Mouse (Mus musculus) forebrain, postnatal 0 days (tissue): Measurements from ENCODE around the gene Kctd10. TPM values are rescaled to one million over a fixed set of nuclear protein-coding genes. Genes with fewer than 3 reads are reported as not detected.
A peak's percentile ranks its signal among the peaks of the same experiment; 100 is the strongest.

Source experiments
- ATAC-seq: fragments of 200-750 bp; cut with Nextera tagmentation; 2 replicates; pipeline ENCODE4 v1.8.0; 2017; ENCODE audit warnings: mild to moderate bottlenecking, moderate library complexity
- DNase-seq: peaks from one replicate; pipeline ENCODE4 v3.0.0-alpha.2; 2015
- H3K27ac ChIP-seq: fragments of 300-500 bp; sonication (generic); 2 replicates; pipeline ENCODE4 v1.5.1; 2014; ENCODE audit warnings: low read depth, mild to moderate bottlenecking, antibody characterized with exemption, low read length, moderate library complexity, mixed read lengths
- H3K27me3 ChIP-seq: fragments of 300-500 bp; sonication (generic); 2 replicates; pipeline ENCODE4 v1.6.1; 2014; ENCODE audit warnings: mild to moderate bottlenecking, low read length, mixed read lengths; ENCODE audit not compliant: insufficient read depth
- H3K36me3 ChIP-seq: fragments of 300-500 bp; sonication (generic); 2 replicates; pipeline ENCODE4 v1.6.1; 2014; ENCODE audit warnings: mild to moderate bottlenecking, moderate library complexity; ENCODE audit not compliant: insufficient read depth
- H3K4me1 ChIP-seq: fragments of 300-500 bp; sonication (generic); 2 replicates; pipeline ENCODE4 v1.6.1; 2014; ENCODE audit warnings: antibody characterized with exemption; ENCODE audit not compliant: insufficient read depth
- H3K4me2 ChIP-seq: fragments of 300-500 bp; sonication (generic); 2 replicates; pipeline ENCODE4 v1.6.1; 2014; ENCODE audit warnings: low read depth, mild to moderate bottlenecking, moderate library complexity
- H3K4me3 ChIP-seq: fragments of 300-500 bp; sonication (generic); 2 replicates; pipeline ENCODE4 v1.5.1; 2014; ENCODE audit warnings: low read depth, low read length, mixed read lengths
- H3K9ac ChIP-seq: fragments of 300-500 bp; sonication (generic); 2 replicates; pipeline ENCODE4 v1.6.1; 2014; ENCODE audit warnings: mild to moderate bottlenecking
- H3K9me3 ChIP-seq: fragments of 300-500 bp; sonication (generic); 2 replicates; pipeline ENCODE4 v1.6.1; 2016; ENCODE audit warnings: low read length
- CTCF ChIP-seq: sonication (generic); IDR thresholded peaks from 2 replicates; pipeline ENCODE4 v1.5.1; 2016; ENCODE audit warnings: antibody characterized with exemption, control low read depth, low read depth
- WGBS: fragments of 180-500 bp; shearing (Covaris S2); extraction: QIAGEN DNeasy Blood & Tissue Kit; methylation state at CpG from one replicate; pipeline ENCODE4 v1.1.7; 2014; 5-methylcytosine and 5-hydroxymethylcytosine counted together
- polyA plus RNA-seq: library from polyadenylated mRNA; unstranded; fragments of >200 nt; fragmentation: Nextera tagmentation; extraction: Ambion mirVana; gene quantifications from 2 replicates; pipeline ENCODE4 v1.2.1, GENCODE M21; 2015
- total RNA-seq: library from RNA; depleted of rRNA; stranded (reverse); fragments of >200 nt; gene quantifications from 2 replicates; pipeline ENCODE4 v1.2.3, GENCODE M21; 2014

The Kctd10 gene
- total and polyA plus RNA-seq, 2 experiments from 2014 or later: 63.0 to 69.7 TPM

DNA sequence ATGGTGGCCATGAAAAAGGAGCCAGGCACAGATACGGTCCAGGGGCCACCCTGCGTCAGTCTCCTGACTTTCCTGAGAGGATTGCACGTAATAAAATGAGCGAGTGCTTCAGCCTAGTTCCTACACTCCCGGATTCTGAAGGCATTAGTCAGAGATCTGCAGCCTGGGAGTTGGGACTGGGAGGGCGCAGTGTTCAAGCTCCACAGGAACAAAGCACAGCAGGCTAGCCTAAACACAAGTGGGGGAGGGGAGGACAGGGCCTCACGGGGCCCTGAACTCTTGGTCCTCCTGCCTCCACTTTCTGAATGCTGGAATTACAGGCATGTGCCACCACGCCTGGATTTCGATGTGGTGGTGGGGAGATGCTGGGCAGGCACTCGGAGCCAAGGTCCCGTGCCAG lies 7.7 kb downstream of the Kctd10 start:
- Histone ChIP-seq H3K9ac (no peak overlapping the region), H3K9me3 (no peaks in the 10 kb centered on the region), H3K4me2 (no peak overlapping the region), H3K27me3 (no peaks in the 10 kb centered on the region), H3K4me3 (no peak overlapping the region), H3K27ac (no peak overlapping the region), H3K4me1 (no peaks in the 10 kb centered on the region), H3K36me3 (peaks cover 70% of the 10 kb centered on the region)
- no peak for ATAC-seq
- no peak for TF ChIP-seq CTCF
- DNase-seq: no peak
- 36% methylated on average over 11 of the region's 11 CpGs for WGBS

DNA sequence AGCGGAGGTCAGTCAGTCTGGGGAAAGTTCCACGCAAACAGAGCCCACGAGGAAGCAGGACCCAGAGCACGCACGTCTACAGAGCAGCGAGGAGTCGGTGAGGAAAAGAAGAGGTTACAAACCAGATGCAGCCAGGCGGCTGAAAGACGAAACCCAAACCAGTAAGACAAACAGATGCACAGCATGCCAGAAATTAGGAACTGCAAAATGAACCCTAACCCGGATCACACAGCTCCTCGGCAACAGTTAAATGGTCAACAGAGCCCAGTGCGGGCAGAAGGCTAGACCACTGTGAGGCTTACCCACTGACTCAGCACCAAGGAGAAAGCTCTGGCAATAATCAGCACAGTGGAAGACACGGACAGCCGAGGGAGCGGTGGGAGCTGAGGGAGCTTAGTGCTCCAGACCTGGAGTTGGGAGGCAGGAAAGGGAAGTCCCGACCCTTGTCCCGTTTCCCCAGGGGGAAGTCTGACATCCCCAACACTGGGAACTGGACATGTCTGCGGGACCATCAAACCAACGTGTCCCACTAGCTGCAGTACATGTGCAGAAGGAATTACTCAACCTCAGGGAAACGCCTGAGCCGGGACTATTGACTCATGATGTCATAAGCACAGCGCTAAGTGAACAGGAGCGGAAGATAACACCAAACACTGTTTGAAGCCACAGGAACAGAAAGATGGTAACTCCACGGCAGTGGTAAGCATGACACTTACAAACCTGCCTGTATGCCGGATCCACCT lies 8.4 kb downstream of the Kctd10 start:
- Histone ChIP-seq H3K27me3 (no peaks in the 10 kb centered on the region), H3K4me3 (no peak overlapping the region), H3K9me3 (no peaks in the 10 kb centered on the region), H3K4me1 (no peaks in the 10 kb centered on the region), H3K9ac (no peak overlapping the region), H3K36me3 (peaks cover 77% of the 10 kb centered on the region), H3K4me2 (no peak overlapping the region), H3K27ac (no peak overlapping the region)
- no peak for DNase-seq
- 86% methylated on average over 25 of the region's 25 CpGs for WGBS
- no peak for ATAC-seq
- TF ChIP-seq CTCF: no peak

DNA sequence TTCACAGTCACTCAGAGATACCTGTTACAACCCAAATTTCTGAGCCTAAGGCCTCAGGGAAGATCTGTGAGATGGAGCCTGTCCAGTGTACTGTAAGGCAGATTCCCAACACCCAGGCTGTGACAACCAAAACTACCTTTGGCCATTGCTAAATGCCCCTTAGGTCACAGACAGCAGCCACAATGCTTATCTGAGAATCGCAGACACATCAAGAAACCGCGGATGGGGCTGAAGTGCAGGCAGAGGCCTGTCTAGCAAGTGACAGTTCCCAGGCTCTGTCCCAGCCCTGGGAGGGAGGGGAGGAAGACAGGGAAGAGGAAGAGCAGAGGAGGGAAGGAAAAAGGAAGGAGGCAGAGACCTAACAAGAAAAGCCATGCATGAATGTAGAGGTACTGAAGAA lies 9.0 kb downstream of the Kctd10 start:
- no peak overlapping the region for H3K4me3 ChIP-seq
- ATAC-seq: no peak
- 86% methylated on average over 3 of the region's 3 CpGs for WGBS
- H3K4me2 ChIP-seq: no peak overlapping the region
- H3K36me3 ChIP-seq: peaks cover 83% of the 10 kb centered on the region
- H3K27ac ChIP-seq: no peak overlapping the region
- no peak overlapping the region for H3K9ac ChIP-seq
- DNase-seq: no peak
- H3K4me1 ChIP-seq: no peaks in the 10 kb centered on the region
- H3K9me3 ChIP-seq: no peaks in the 10 kb centered on the region
- H3K27me3 ChIP-seq: no peaks in the 10 kb centered on the region
- no peak for TF ChIP-seq CTCF

DNA sequence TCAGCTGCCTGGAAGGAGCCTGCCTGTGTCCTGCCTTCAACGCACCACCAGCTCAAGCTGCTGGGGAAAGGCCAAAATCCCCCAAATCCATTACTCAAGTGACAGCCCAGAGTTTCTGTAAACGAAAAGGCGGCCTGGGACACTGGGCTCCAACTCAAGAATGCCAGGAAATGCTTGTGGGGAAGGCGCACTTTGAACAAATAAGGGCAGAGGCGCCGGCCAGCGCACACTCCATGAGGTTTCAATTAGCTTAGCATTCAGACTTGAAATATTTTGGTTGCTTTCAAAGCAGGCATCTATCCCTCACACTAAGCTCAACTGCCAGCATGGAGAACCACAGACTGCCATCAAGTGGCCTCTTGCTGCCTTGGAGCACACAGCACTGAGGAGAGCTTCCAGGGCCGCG lies 9.9 kb downstream of the Kctd10 start:
- DNase-seq (peak; percentile 29), ATAC-seq (peak; percentile 59)
- H3K36me3 ChIP-seq: peaks cover 92% of the 10 kb centered on the region
- H3K9me3 ChIP-seq: no peaks in the 10 kb centered on the region
- H3K9ac ChIP-seq: no peak overlapping the region
- 55% methylated on average over 9 of the region's 9 CpGs for WGBS
- no peak overlapping the region for H3K4me3 ChIP-seq
- peak; percentile 38 for TF ChIP-seq CTCF
- H3K27me3 ChIP-seq: no peaks in the 10 kb centered on the region
- H3K4me1 ChIP-seq: no peaks in the 10 kb centered on the region
- no peak overlapping the region for H3K27ac ChIP-seq
- no peak overlapping the region for H3K4me2 ChIP-seq

DNA sequence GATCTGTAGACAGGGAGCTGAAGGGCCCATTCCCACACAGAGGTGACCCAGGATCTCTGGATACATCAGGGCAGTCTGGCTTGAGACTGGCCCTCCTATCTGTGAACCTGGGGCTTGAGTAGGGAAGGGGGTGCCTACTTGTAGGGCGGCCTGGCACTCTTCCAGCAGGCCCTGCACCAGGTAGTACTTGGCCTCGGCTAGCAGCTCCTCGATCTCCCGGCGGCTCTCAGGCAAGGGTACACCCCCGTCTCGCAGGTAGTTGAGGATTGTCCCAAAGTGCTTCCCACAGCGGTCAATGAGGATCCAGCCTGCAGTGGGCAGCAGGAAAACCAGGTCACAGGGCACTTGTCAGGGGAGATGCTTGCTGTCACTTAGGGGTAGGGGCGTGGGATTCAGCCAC lies 10.4 kb downstream of the Kctd10 start:
- Histone ChIP-seq H3K4me2 (no peak overlapping the region), H3K9me3 (no peaks in the 10 kb centered on the region), H3K36me3 (peaks cover 95% of the 10 kb centered on the region), H3K4me3 (no peak overlapping the region), H3K9ac (no peak overlapping the region), H3K27ac (no peak overlapping the region), H3K4me1 (no peaks in the 10 kb centered on the region), H3K27me3 (no peaks in the 10 kb centered on the region)
- 84% methylated on average over 9 of the region's 9 CpGs for WGBS
- no peak for ATAC-seq
- DNase-seq: no peak
- TF ChIP-seq CTCF: no peak

DNA sequence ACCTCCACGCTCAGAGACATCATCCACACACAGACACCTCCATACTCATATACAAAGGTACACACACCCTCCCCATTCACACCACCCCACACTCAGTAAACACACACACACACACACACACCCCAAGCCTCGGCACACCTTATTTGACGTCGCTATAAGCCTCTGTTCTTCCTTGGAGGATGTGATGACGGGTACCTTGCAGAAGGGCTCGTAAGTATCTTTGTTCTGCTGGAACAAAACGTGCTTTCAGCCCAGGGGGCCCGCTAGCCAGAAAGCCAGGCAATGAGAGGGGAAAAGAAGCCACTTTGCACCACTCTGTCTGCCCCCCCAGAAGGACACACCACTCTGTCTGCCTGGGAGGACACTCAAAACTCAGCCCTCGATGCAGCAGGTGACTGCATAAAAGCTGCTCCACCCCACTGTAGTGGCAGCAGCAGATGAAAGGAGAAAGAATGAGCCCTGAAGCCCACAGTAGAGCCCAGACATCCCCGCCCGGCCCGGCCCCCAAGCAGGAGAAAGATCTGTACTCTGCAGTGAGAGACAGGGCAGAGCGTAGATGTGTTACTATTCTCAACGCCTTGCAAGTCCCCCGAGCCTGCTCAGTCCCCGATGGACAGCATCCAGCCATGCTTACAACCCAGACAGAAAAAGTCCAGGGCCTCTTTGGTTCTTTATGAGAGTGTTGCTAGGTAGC lies 11.4 kb downstream of the Kctd10 start:
- H3K9ac ChIP-seq: no peak overlapping the region
- no peak for DNase-seq
- H3K27me3 ChIP-seq: no peaks in the 10 kb centered on the region
- ATAC-seq: no peak
- H3K9me3 ChIP-seq: no peaks in the 10 kb centered on the region
- H3K4me3 ChIP-seq: no peak overlapping the region
- TF ChIP-seq CTCF: no peak
- WGBS: 86% methylated on average over 16 of the region's 16 CpGs
- peaks cover 95% of the 10 kb centered on the region for H3K36me3 ChIP-seq
- no peaks in the 10 kb centered on the region for H3K4me1 ChIP-seq
- no peak overlapping the region for H3K27ac ChIP-seq
- H3K4me2 ChIP-seq: no peak overlapping the region

DNA sequence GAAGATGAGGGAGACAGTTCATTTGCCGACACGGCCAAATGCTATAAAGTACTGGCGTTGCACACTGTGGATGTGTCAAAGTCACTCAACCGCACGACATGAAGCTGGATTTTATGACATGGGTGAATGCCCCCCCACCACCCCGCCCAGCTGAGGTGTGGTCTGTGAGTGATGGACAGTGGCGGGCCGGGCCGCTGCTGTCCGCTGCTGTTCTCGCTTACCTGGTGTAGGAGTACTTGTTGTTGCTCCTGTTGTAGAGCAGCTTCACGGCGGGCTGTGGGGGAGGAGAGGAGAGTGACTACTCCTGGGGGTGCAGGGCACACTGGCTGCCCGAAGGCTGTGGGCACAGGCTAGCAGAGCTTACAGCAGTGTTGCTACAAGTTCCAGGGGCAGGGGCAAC lies 12.2 kb downstream of the Kctd10 start:
- Histone ChIP-seq H3K27me3 (no peaks in the 10 kb centered on the region), H3K36me3 (peaks cover 95% of the 10 kb centered on the region), H3K9ac (no peak overlapping the region), H3K4me1 (no peaks in the 10 kb centered on the region), H3K4me3 (no peak overlapping the region), H3K9me3 (no peaks in the 10 kb centered on the region), H3K4me2 (no peak overlapping the region), H3K27ac (no peak overlapping the region)
- no peak for TF ChIP-seq CTCF
- 93% methylated on average over 14 of the region's 14 CpGs for WGBS
- DNase-seq (no peak), ATAC-seq (no peak)
